Mouse (Mus musculus) liver, postnatal 0 days (tissue): Measurements from ENCODE around the gene Arl5c.
A peak's percentile ranks its signal among the peaks of the same experiment; 100 is the strongest.

Experiments
- CTCF ChIP-seq: sonication (generic); IDR thresholded peaks from 2 replicates; pipeline ENCODE4 v1.5.1; 2016; ENCODE audit warnings: antibody characterized with exemption, low read depth
- EP300 ChIP-seq: IDR thresholded peaks from 2 replicates; pipeline ENCODE4 v1.6.1; 2016; ENCODE audit warnings: antibody characterized with exemption, low read depth, mild to moderate bottlenecking

DNA sequence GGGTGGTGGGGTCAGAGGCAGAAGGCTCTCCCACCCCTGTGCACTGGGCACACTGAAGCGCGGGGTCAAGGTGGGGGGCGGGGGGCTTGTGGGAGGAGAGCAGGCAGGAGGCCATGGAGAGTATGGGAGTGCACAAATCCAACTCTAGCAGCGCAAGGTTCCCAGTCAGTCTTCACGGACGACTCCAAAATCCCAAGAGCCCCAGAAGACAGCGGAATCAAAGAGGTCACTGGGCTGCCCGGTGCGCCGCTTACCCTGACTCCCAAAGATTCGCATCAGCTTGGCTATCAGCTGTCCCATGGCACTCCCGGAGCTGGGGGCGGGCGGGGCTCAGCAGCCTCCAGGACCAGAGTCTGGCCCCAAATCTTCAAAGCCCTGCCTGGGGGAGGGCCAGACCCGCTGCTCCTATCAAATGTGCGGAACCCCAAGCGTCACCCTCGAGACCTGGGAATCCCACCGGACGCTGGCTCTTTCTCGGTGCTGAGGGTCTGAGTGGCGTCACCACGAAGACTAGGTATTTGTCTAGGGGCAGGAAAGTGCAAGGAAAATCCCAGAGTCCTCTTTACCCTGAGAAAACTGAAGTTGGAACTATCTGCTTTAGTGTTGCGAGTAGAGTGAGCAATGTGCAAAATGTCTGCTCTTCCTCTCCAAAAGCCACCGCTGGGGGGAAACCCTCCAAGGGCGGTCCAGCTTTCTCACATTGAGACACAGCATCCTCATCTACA, at the start of gene Arl5c:
- no peak for TF ChIP-seq EP300
- peak; percentile 44 for TF ChIP-seq CTCF
